Mouse (Mus musculus) lung, adult 2 months (tissue): ENCODE data around the gene Fam227b.
A peak's percentile ranks its signal among the peaks of the same experiment; 100 is the strongest.

Experiments
- CTCF ChIP-seq: fragments of 200-500 bp; IDR thresholded peaks from 2 replicates; pipeline ENCODE4 v1.5.1; 2011; ENCODE audit warnings: mild to moderate bottlenecking, low read length, control low read depth; ENCODE audit not compliant: insufficient read depth
- POLR2A ChIP-seq: fragments of 200-500 bp; IDR thresholded peaks from 2 replicates; pipeline ENCODE4 v1.6.1; 2011; ENCODE audit warnings: low read depth, mild to moderate bottlenecking, control low read depth, low read length, borderline replicate concordance; ENCODE audit errors: extremely low read depth

GRCm38 (mm10) chr2:126151855-126152571, at the start of gene Fam227b, which contains the start of gene Dtwd1:
- no peak for TF ChIP-seq CTCF
- peak; percentile 84; the same call in 1 of the 2 replicates for TF ChIP-seq POLR2A
